Mouse (Mus musculus): ENCODE data around the gene Pde4d. TPM values are rescaled to one million over a fixed set of nuclear protein-coding genes. Genes with fewer than 3 reads are reported as not detected.

The Pde4d gene
- polyA plus RNA-seq, 3 experiments from 2014 or later: 6.8 to 7.6 (median 7.4) TPM

DNA sequence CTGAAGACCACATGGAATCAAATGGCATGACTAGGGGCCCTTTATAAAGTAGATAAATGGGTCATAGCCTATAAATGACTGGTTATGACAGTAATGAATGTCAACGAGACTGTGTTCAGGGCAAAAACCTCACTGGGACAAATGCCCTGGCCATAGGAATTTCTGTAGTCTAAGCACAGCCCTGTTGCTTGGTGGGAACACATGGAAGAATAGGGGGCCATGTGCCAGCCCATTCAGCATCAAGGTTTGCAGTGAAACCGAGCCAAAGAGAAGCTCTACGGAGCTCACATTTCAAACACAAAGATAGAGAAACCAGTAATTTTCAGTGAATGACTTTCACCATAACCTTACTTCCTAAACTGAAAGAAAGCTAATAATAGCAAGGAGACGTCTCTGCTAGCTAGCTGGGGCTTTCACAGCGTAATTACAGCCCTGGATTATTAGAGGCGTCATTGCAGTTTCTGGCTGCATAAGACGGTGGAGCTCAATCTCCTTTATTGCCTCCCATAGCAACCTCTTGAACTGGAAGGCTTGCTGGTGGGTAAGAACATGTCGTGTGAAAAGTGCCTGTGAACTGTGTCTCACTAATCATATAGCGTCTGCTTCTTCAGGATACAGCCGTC, 1533.2 kb downstream of the Pde4d start:
- no peak for ATAC-seq

DNA sequence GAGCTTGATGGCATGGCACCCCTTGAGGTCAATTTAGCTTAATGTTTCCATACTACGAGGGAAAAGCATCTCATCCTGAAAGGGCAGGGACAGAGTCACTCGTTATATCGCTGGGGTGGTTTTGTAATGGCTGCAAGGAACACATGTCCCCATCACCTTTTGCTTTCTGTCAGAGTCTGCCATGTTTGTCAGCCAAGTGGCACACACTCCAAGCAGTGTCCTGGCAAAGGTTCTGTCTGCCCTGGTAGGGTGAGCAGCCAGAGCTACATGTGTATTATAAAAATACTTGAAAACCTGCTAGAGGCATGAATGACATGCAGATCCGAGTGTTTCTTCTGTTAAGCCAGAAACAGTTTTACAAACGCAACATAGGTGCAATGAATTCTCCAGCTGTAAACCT, 1535.7 kb downstream of the Pde4d start:
- no peak for ATAC-seq

GRCm38 (mm10) chr13:109985892-109986291, 1536.1 kb downstream of the Pde4d start:
- no peak for ATAC-seq

- no peak for ATAC-seq
Observed at GRCm38 (mm10) chr13:109992775-109993505, 1543.2 kb downstream of the Pde4d start.

- no peak for ATAC-seq
Observed at GRCm38 (mm10) chr13:109994240-109994764, 1544.6 kb downstream of the Pde4d start.

- no peak for ATAC-seq
Observed at GRCm38 (mm10) chr13:110002081-110002480, 1552.3 kb downstream of the Pde4d start.

Other genes with a start within 250 kb of the Pde4d start
- under 1 TPM; 0.28 to 0.87 (median 0.37) TPM for gene Elovl7, start 235.5 kb upstream of the Pde4d start, polyA plus RNA-seq (2017; shearing (Covaris generic))
- 10 to 100 TPM in 1 of 3 experiments, under 1 TPM in 2; 0.30 to 12.3 (median 0.53) TPM for gene Depdc1b, start 133.6 kb upstream of the Pde4d start, polyA plus RNA-seq (2017; shearing (Covaris generic))

Measured in inflammation-experienced regulatory T-cells, adult 6 months (primary cell).